In genomic region chr13:104139369-104140209, GRCm38 (mm10) we compare ENCODE assay signal across 8 mouse cellular contexts. TPM values are rescaled to one million over a fixed set of nuclear protein-coding genes. Genes with fewer than 3 reads are reported as not detected.
A peak's percentile ranks its signal among the peaks of the same experiment; 100 is the strongest.
DNase-seq lines count a peak whose midpoint lies in the region; TF ChIP-seq lines count a peak whose summit lies in the region.

No protein-coding gene starts in this region.

- peak; percentile 84 for TF ChIP-seq CTCF in gastrocnemius, adult 2 months (IDR thresholded peaks at IDR 0.05)

- no peaks in the 10 kb centered on the region for H3K27me3 ChIP-seq in midbrain, embryonic 10.5 days (ENCODE audit: low read depth, poor library complexity, severe bottlenecking)

- H3K27ac ChIP-seq in gastrocnemius, adult 2 months: peak overlapping the region; percentile 60
- H3K27ac ChIP-seq in midbrain, embryonic 10.5 days (replicated peaks): no peak overlapping the region

- peak; percentile 80 for DNase-seq in adipocyte (ENCODE audit: low spot score)
- DNase-seq in cerebellum, postnatal 4 days (ENCODE audit: low spot score in 2 of 2): peak; percentile 72 to 79
- peak; percentile 75 for DNase-seq in gastrocnemius, adult 2 months
- DNase-seq in induced T-regulatory cell, adult 2 months (ENCODE audit: low read depth): peak; percentile 93
- peak; percentile 79 to 80 for DNase-seq in left cerebral cortex, postnatal 10 days (ENCODE audit: extremely low spot score in 1 of 2, low spot score in 2 of 2)
- peak; percentile 66 for DNase-seq in midbrain, embryonic 10.5 days (ENCODE audit: low spot score)
- DNase-seq in right cerebral cortex, postnatal 4 days: peak; percentile 88
- peak; percentile 51 for DNase-seq in yolk sac, embryonic 10.5 days (ENCODE audit: low spot score)

- WGBS in midbrain, embryonic 10.5 days: 51% methylated on average over 13 of the region's 13 CpGs

- peak overlapping the region; percentile 66 for H3K4me3 ChIP-seq in gastrocnemius, adult 2 months
- H3K4me3 ChIP-seq in midbrain, embryonic 10.5 days: no peak overlapping the region

- H3K36me3 ChIP-seq in midbrain, embryonic 10.5 days: peaks cover 80% of the 10 kb centered on the region

- H3K4me1 ChIP-seq in midbrain, embryonic 10.5 days: no peaks in the 10 kb centered on the region; the same call in 1 of the 2 replicates

- intact Hi-C loops in gastrocnemius, adult 2 months (cut with DNase I): no loop called here
- intact Hi-C loops in left cerebral cortex, postnatal 10 days (cut with DNase I): loop anchor here (10.0 kb wide), 1 partner anchor 65 kb away; no protein-coding TSS in a partner anchor

- H3K9me3 ChIP-seq in midbrain, embryonic 10.5 days (replicated peaks): no peaks in the 10 kb centered on the region

RNA-seq across cellular contexts. Expression of gene Sgtb, which starts 30.0 kb away (rescaled TPM):
- total RNA-seq in gastrocnemius, adult 2 months (2021): under 1 TPM; 0.61 to 0.73 TPM
- 10 to 100 TPM; 70.6 to 71.7 TPM for total RNA-seq in left cerebral cortex, postnatal 10 days (2021)
- 11.7 and 15.2 TPM in 2 replicates for polyA plus RNA-seq in midbrain, embryonic 10.5 days (2016; fragmentation: Nextera tagmentation; extraction: Ambion mirVana)

RNA-seq across cellular contexts. Expression of gene Nln, which starts 30.2 kb away (rescaled TPM):
- total RNA-seq in gastrocnemius, adult 2 months (2021): 1 to 10 TPM; 6.7 to 7.3 TPM
- 10 to 100 TPM; 43.7 to 46.3 TPM for total RNA-seq in left cerebral cortex, postnatal 10 days (2021)
- 15.9 and 20.1 TPM in 2 replicates for polyA plus RNA-seq in midbrain, embryonic 10.5 days (2016; fragmentation: Nextera tagmentation; extraction: Ambion mirVana)

RNA-seq across cellular contexts. Expression of gene Trappc13, which starts 38.7 kb away (rescaled TPM):
- 10 to 100 TPM; 31.0 to 34.1 TPM for total RNA-seq in gastrocnemius, adult 2 months (2021)
- 10 to 100 TPM; 46.4 to 47.0 TPM for total RNA-seq in left cerebral cortex, postnatal 10 days (2021)
- 81.4 and 87.7 TPM in 2 replicates for polyA plus RNA-seq in midbrain, embryonic 10.5 days (2016; fragmentation: Nextera tagmentation; extraction: Ambion mirVana)

RNA-seq across cellular contexts. Expression of gene Trim23, which starts 39.0 kb away (rescaled TPM):
- total RNA-seq in gastrocnemius, adult 2 months (2021): 10 to 100 TPM; 23.6 to 26.2 TPM
- 10 to 100 TPM; 54.8 to 58.1 TPM for total RNA-seq in left cerebral cortex, postnatal 10 days (2021)
- 18.9 and 21.4 TPM in 2 replicates for polyA plus RNA-seq in midbrain, embryonic 10.5 days (2016; fragmentation: Nextera tagmentation; extraction: Ambion mirVana)

Comparison
In these comparisons a context has a peak if more than half of its experiments do, and no peak if none do; other contexts are left out.
1. RNA of gene Sgtb, which starts 30.0 kb away (total RNA-seq): 70.6 to 71.7 TPM in left cerebral cortex, postnatal 10 days; 0.61 to 0.73 TPM in gastrocnemius, adult 2 months; every median in the first group is over 10 times any median in the second.
2. RNA of gene Nln, which starts 30.2 kb away (total RNA-seq): 43.7 to 46.3 TPM in left cerebral cortex, postnatal 10 days; 6.7 to 7.3 TPM in gastrocnemius, adult 2 months; every median in the first group is over 4 times any median in the second.
3. Peak in every context shown above with its lines, with median percentiles within 50 percentile points of each other: DNase-seq.